Mouse (Mus musculus) duodenum, adult 2 months (tissue): ENCODE results near the gene Stx17. TPM values are rescaled to one million over a fixed set of nuclear protein-coding genes. Genes with fewer than 3 reads are reported as not detected.

Experiments used
- polyA plus RNA-seq: library from polyadenylated mRNA; depleted of rRNA; stranded (reverse); fragments of >200 nt; gene quantifications from 2 replicates; pipeline ENCODE4 v1.2.3, GENCODE M21; 2012; ENCODE audit warnings: low replicate concordance; rRNA removed

Stx17 gene
- 1.1 and 2.4 TPM in 2 replicates for polyA plus RNA-seq

DNA sequence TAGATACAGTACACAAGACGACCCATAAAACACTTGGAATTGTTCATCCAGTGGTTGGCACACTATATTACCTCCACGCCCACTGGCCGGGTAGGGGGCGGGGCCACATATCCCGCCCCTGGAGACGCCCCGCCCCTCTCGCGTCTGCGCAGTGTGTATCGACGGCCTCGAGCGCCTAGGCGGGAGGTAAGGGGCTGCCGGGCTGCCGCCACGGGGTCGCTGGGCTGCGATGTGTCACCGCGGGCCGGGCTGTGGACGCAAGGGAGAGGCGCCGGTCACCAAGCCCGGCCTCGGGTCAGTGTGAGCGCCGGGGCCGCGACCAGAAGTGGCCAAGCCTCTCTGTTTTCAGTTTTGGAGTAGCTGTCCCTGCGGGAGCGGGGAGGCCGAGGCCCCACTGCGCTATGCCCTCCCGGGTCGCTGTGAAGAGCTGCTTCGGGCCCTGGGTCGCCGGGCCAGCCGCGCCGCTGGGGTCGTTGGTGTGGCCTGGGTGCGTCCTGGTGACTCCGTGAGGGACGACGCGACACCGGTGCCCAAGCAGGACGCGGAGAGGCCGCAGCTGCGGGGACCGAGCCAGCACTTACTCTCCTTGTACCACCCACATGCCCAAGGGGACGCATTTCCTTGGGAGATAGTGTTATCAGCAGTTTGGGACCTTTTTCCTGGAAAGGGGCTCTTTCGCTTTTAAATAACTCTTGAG lies at the start of gene Stx17:
Stx17 (plus strand) TSS at position 143 of the 697 bp plus-strand sequence.

Other genes with a start within 250 kb of the Stx17 start
- 1.00 and 1.7 TPM in 2 replicates for gene Nr4a3, start 79.8 kb upstream of the Stx17 start, polyA plus RNA-seq
- 6.4 and 22.8 TPM in 2 replicates for gene Erp44, start 154.6 kb downstream of the Stx17 start, polyA plus RNA-seq
- gene Invs, start 154.8 kb downstream of the Stx17 start, polyA plus RNA-seq, result 0.71 and 0.98 TPM in 2 replicates